Mouse (Mus musculus) CH12F3 (cell line): ENCODE measurements around the gene Cpne4.

Source experiments
- in situ Hi-C: fragments of 300-500 bp; cut with MboI; formaldehyde crosslinking; loops from 2 replicates; pipeline ENCODE4 v1.14.3; 2020; ENCODE audit warnings: low sequenced_read_pairs

The Cpne4 gene

DNA sequence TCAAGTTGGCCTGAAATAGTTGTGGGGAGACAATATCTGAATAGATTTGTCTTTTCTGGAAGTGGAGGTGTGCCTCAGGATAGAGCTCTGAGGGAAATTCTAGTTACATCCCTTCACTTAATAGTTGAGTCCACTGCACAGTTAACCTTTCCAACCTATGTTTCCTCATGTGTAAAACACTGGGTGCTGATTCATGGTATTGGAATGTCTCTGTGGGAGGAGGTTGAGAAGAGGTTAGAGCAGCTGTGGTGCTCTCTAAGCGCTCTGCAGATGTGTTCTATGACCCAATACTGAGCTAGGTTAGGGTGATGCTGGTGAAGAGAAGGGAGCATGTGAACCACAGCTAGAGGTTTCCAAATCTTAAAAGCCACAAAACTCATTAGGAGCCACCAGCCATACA lies 318.7 kb downstream of the Cpne4 start:
- in situ Hi-C loops: no loop called here

GRCm38 (mm10) chr9:104872586-104872985 lies 325.5 kb downstream of the Cpne4 start:
- in situ Hi-C loops: no loop called here

DNA sequence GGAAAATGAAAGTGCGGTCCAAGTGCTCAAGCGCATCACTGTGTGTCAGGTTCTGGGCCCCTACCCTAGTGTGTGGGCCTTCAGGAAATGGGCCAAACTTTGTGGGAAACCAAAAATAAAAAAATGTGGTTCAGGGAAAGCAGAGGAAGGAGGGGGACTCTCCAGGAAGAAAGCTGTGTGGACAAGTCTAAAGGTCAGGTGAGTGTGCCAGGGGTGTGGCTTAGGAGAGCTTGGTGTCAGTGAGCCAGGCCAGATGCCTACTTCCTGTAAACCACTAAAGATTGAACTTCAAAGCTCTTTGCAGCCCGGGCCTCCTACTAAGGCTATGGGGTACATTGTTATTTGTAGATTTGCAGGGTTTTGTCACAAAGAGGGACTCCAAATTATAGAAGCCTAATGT lies 327.1 kb downstream of the Cpne4 start:
- in situ Hi-C loops: no loop called here

DNA sequence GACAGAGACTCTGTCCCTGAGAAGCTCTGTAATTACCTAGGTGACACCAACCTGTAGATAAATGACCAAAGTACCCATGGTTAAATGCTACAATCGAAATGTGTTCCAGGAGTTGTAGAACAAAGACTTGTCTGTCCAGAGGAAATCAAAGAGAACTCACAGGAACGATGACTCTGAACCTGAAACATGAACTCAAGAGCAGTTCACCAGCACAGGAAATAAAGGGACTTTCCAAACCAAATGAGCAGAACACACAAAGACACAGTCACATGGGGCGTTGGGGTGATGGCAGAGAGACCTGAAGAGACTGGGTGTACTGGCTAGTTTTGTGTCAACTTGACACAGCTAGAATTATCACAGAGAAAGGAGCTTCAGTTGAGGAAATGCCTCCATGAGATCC lies 329.9 kb downstream of the Cpne4 start:
- in situ Hi-C loops: no loop called here

DNA sequence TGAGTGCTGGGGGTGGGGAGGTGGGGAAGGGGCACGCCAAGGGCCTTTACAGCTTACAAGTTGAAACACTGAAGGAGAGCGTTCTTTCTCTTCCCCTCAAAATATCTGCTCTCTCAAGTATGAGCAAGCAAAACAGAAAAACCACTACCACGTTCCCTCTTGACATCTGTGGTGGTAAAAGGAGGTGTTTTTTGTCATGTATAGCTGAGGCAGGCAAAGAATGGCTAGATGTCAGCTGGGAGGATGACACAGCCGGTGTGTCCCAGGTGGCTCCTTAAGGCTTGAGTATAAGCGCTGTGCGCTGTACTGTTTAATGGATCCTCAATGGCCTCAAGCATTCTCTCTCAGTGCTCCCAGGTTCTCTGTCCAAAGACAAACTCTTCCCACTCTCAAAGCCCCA lies 331.5 kb downstream of the Cpne4 start:
- in situ Hi-C loops: no loop called here

- in situ Hi-C loops: no loop called here
These were observed 343.4 kb downstream of the Cpne4 start for GRCm38 (mm10) chr9:104890517-104890916.

DNA sequence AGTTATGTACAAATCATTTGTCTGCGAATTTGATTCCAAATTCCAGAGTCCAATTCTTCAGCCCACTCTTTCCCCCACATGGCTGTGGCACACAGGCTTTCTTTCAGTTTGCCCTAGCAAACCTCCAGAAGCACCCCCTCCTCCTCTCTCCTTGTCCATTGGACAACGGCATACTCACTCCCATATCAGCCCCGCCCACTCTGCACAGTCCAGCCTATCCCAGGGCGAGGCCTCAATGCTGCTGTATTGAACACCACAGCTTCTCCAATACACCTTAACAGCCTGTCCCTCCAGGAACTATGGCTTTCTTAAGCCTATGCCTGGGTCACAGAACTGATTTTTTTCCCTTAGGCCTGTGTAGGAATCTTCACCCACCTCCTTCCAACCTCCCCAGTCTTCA lies 348.3 kb downstream of the Cpne4 start:
- in situ Hi-C loops: no loop called here

- in situ Hi-C loops: no loop called here
These were observed 354.0 kb downstream of the Cpne4 start for GRCm38 (mm10) chr9:104901118-104901517.

DNA sequence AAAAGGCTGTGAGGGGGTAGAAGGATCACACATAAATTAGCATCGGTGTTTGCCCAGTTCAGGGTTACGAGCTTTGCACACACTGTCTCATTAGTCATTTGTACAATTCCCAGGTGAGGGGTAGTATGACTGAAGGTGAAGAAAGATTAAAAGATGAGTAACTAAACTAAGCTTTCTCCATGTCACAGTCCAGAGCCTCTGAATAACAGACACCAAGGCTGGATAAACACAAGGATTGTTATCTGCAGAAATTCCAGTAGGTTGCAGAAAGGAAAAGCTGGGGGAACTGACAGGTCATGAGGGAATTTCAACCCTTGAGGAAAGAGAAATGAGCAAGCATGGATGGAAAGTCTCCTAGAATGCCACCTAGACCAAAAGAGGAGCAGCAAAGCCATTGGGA lies 354.7 kb downstream of the Cpne4 start:
- in situ Hi-C loops: no loop called here

DNA sequence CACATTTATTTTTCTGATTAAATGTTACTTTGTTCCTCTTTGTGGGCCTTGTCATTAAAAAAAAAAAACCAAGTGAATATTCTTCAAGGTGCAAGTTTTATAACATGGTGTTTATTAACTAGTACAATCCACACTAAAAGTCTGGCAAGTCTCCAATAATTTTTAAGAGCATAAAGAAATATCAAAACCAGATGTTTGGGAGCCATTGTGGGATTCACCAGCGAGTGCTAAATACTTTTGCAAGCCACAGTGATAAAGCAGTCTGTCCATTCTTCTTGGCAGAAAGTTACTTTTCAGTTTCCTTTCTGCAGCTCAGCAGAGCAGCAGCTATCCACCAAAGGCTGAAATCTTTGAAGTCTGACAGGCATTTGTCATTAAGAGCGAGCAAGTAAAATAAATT lies 365.6 kb downstream of the Cpne4 start:
- in situ Hi-C loops: no loop called here

DNA sequence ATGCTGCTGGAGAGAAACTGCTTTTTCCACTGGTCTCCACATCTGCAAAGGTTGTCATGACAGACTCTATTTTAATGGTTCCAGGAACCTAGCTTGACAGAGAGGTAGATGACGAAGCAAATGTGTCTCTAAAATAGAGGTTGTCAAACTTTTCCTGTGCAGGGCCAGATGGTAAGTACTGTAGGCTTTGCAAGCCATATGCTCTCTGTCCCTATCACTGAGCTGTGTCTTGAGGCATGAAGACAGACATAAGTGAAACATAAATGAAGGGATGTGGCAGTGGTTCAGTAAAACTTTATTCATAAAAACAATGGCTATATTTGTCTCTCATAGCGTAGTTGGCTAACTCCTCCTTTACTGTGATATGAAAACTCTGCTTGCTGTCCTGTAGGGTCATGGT lies 366.2 kb downstream of the Cpne4 start:
- in situ Hi-C loops: no loop called here

GRCm38 (mm10) chr9:104921197-104921596 lies 374.1 kb downstream of the Cpne4 start:
- in situ Hi-C loops: no loop called here

DNA sequence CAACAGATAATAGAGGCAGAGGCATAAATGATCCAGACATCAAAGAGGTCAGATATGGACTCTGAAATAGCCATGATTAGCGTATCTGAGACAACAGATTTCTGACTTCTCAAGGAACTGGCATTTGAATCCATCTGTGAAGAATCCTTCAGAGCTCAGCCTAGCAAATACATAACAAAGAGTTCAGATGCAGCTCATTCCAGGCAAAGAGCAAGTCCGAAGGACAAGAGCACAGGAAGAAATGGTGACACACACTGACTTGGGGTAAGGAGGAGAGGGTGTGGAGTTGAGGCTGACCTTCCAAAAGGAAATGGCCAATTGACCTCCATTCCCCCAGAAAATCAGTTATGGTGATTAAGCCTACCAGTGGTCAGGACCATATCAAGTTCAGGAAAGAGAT lies 375.0 kb downstream of the Cpne4 start:
- in situ Hi-C loops: no loop called here

GRCm38 (mm10) chr9:104928806-104929205 lies 381.7 kb downstream of the Cpne4 start:
- in situ Hi-C loops: no loop called here

DNA sequence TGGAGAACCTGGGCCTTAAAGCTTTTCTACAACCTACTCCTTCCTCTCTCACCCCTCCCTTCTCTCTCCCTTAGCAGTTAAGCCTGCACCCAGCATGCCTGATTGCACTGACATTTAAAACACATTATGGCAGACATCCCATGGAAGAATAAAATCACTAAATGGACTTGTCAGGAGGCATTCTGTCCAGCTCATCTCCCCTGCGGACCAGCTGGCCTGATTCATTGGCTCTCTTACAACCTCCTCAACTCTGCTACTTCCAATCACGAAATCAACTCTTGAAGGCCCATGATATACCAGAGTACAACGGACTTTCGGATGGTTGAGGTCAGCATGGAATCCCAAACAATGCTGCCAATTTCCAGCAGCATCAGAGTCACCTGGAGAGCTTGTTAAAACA lies 393.3 kb downstream of the Cpne4 start:
- in situ Hi-C loops: no loop called here

- in situ Hi-C loops: no loop called here
These were observed 403.5 kb downstream of the Cpne4 start for GRCm38 (mm10) chr9:104950551-104950950.

DNA sequence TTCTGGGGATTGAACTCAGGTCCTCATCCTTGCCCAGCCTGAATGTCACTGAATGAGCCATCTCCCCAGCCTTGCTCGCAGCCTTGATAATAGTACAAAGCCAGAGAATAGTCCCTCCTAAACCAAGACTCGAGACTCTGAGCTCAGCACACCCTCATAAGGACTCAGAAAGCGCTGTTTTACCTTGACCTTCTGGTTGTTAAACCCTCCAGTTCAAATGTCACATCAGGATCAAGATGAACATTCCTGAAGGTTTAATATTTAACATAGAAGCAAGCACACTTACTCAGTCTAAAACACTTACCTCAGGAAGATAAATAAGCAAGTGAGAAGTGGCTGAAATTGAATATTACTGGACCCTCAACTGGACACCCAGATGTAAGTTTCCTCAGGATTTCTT lies 405.1 kb downstream of the Cpne4 start:
- in situ Hi-C loops: no loop called here

GRCm38 (mm10) chr9:104972828-104973227 lies 425.7 kb downstream of the Cpne4 start:
- in situ Hi-C loops: no loop called here

- in situ Hi-C loops: no loop called here
These were observed 435.0 kb downstream of the Cpne4 start for GRCm38 (mm10) chr9:104981934-104982548.

GRCm38 (mm10) chr9:104998225-104998624 lies 451.1 kb downstream of the Cpne4 start:
- in situ Hi-C loops: no loop called here

DNA sequence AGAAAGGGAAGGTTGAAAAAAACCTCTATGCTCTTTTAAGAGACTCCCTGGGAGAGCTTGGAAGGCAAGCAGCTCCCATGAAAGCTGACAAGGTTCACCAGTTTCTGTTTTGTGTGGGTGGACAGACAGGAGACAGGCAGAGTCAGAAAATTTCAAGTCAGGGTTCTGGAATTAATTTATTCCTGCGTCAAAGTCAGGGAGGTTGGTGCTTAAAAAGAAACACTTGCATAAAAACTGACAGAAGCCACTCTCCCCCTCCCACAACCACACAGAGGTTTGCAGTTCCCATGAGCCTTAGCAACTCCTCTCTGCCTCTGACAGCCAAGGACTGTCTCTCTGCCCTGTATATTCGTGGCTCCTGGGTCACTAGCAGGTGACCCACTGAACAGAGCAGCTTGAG lies 463.6 kb downstream of the Cpne4 start:
- in situ Hi-C loops: no loop called here

DNA sequence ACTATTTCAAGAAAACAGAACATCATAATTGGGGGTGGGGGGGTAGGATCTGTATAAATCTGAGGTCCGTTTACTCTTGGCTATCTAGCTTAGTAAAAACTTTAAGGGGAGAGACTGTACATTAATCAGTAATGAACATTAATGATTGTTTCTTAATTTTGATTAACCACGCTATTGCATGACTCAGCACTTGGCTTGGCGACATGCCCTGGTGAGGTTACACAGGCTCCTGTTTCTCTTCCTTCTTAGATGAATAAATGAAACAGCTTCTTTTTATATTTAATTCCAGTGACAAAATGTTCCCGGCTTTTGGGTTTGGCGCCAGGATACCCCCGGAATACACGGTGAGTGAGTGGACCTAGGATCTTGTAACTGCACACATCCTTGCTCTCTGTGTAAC lies 471.1 kb downstream of the Cpne4 start:
- in situ Hi-C loops: no loop called here

DNA sequence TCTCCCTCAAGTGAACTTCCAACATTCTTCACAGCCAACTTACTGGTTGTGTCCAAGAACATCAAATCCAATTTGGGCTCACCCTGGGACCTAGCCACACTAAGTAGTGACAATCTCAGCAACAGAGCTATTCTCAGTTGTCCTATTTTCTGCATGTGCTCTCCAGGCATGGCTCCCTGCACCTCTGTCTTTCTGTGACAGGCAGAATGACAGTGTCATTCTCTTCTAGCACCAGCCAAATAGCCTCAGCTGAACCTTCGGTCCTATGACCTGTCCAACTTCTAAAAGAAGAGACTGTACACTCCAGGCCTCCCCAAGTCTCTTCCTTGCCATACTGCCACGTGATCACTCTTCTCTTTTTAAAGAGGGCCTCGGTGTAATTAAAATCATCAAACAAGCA lies 481.2 kb downstream of the Cpne4 start:
- in situ Hi-C loops: no loop called here
